Mouse (Mus musculus): ENCODE results near the gene Uxs1. TPM values are rescaled to one million over a fixed set of nuclear protein-coding genes. Genes with fewer than 3 reads are reported as not detected.

The Uxs1 gene
- polyA plus RNA-seq, 1 experiment: 4.2 TPM

- Histone ChIP-seq H3K4me3 (replicated peaks) (no peak overlapping the region), H3K4me1 (peaks cover 36% of the 10 kb centered on the region), H3K36me3 (replicated peaks; ENCODE audit: low read length) (peaks cover 60% of the 10 kb centered on the region), H3K27me3 (replicated peaks) (no peaks in the 10 kb centered on the region), H3K9me3 (no peaks in the 10 kb centered on the region)
- TF ChIP-seq GATA1 (IDR thresholded peaks at IDR 0.05; ENCODE audit: borderline replicate concordance, low read length): no peak
- no peak for TF ChIP-seq FLI1 (IDR thresholded peaks at IDR 0.05; ENCODE audit: low read length)
Measured at GRCm38 (mm10) chr1:43781195-43781594, 46.4 kb downstream of the Uxs1 start.

GRCm38 (mm10) chr1:43776106-43776505 is 51.5 kb downstream of the Uxs1 start:
- Histone ChIP-seq H3K27me3 (replicated peaks) (no peaks in the 10 kb centered on the region), H3K4me3 (replicated peaks) (no peak overlapping the region), H3K9me3 (no peaks in the 10 kb centered on the region), H3K36me3 (replicated peaks; ENCODE audit: low read length) (peaks cover 73% of the 10 kb centered on the region), H3K4me1 (peaks cover 17% of the 10 kb centered on the region)
- TF ChIP-seq GATA1 (IDR thresholded peaks at IDR 0.05; ENCODE audit: borderline replicate concordance, low read length): no peak

GRCm38 (mm10) chr1:43774126-43774525 is 53.5 kb downstream of the Uxs1 start:
- peaks cover 80% of the 10 kb centered on the region for H3K36me3 ChIP-seq (replicated peaks; ENCODE audit: low read length)
- TF ChIP-seq GATA1 (IDR thresholded peaks at IDR 0.05; ENCODE audit: borderline replicate concordance, low read length) (no peak), FLI1 (IDR thresholded peaks at IDR 0.05; ENCODE audit: low read length) (no peak)

GRCm38 (mm10) chr1:43772694-43773093 is 54.9 kb downstream of the Uxs1 start:
- TF ChIP-seq FLI1 (IDR thresholded peaks at IDR 0.05; ENCODE audit: low read length): no peak
- TF ChIP-seq GATA1 (IDR thresholded peaks at IDR 0.05; ENCODE audit: borderline replicate concordance, low read length): no peak
- H3K9me3 ChIP-seq: no peaks in the 10 kb centered on the region
- H3K27me3 ChIP-seq (replicated peaks): no peaks in the 10 kb centered on the region
- H3K4me3 ChIP-seq (replicated peaks): no peak overlapping the region
- peaks cover 22% of the 10 kb centered on the region for H3K4me1 ChIP-seq
- H3K36me3 ChIP-seq (replicated peaks; ENCODE audit: low read length): peaks cover 85% of the 10 kb centered on the region

More at GRCm38 (mm10) chr1:43774126-43774525, 53.5 kb downstream of the Uxs1 start:
- Histone ChIP-seq H3K4me3 (replicated peaks) (no peak overlapping the region), H3K4me1 (peaks cover 12% of the 10 kb centered on the region), H3K27me3 (replicated peaks) (no peaks in the 10 kb centered on the region), H3K9me3 (no peaks in the 10 kb centered on the region)

GRCm38 (mm10) chr1:43770032-43770431 is 57.6 kb downstream of the Uxs1 start:
- Histone ChIP-seq H3K9me3 (no peaks in the 10 kb centered on the region), H3K27me3 (replicated peaks) (no peaks in the 10 kb centered on the region), H3K4me1 (peaks cover 10% of the 10 kb centered on the region), H3K4me3 (replicated peaks) (no peak overlapping the region), H3K36me3 (replicated peaks; ENCODE audit: low read length) (peaks cover 85% of the 10 kb centered on the region)
- TF ChIP-seq GATA1 (IDR thresholded peaks at IDR 0.05; ENCODE audit: borderline replicate concordance, low read length) (no peak), FLI1 (IDR thresholded peaks at IDR 0.05; ENCODE audit: low read length) (no peak)

- Histone ChIP-seq H3K36me3 (replicated peaks; ENCODE audit: low read length) (peaks cover 85% of the 10 kb centered on the region), H3K27me3 (replicated peaks) (no peaks in the 10 kb centered on the region), H3K9me3 (no peaks in the 10 kb centered on the region), H3K4me3 (replicated peaks) (no peak overlapping the region), H3K4me1 (peaks cover 10% of the 10 kb centered on the region)
- TF ChIP-seq FLI1 (IDR thresholded peaks at IDR 0.05; ENCODE audit: low read length) (no peak), GATA1 (IDR thresholded peaks at IDR 0.05; ENCODE audit: borderline replicate concordance, low read length) (no peak)
Measured at GRCm38 (mm10) chr1:43769348-43769747, 58.3 kb downstream of the Uxs1 start.

- Histone ChIP-seq H3K4me3 (replicated peaks) (no peak overlapping the region), H3K9me3 (no peaks in the 10 kb centered on the region), H3K4me1 (peaks cover 10% of the 10 kb centered on the region), H3K36me3 (replicated peaks; ENCODE audit: low read length) (peaks cover 85% of the 10 kb centered on the region), H3K27me3 (replicated peaks) (no peaks in the 10 kb centered on the region)
- no peak for TF ChIP-seq FLI1 (IDR thresholded peaks at IDR 0.05; ENCODE audit: low read length)
- TF ChIP-seq GATA1 (IDR thresholded peaks at IDR 0.05; ENCODE audit: borderline replicate concordance, low read length): no peak
Measured at GRCm38 (mm10) chr1:43768385-43768990, 59.1 kb downstream of the Uxs1 start.

GRCm38 (mm10) chr1:43766328-43766727 is 61.3 kb downstream of the Uxs1 start:
- Histone ChIP-seq H3K36me3 (replicated peaks; ENCODE audit: low read length) (peaks cover 88% of the 10 kb centered on the region), H3K4me3 (replicated peaks) (no peak overlapping the region)
- TF ChIP-seq FLI1 (IDR thresholded peaks at IDR 0.05; ENCODE audit: low read length): no peak
- TF ChIP-seq GATA1 (IDR thresholded peaks at IDR 0.05; ENCODE audit: borderline replicate concordance, low read length): no peak

GRCm38 (mm10) chr1:43764481-43764880 is 63.1 kb downstream of the Uxs1 start:
- no peak overlapping the region for H3K4me3 ChIP-seq (replicated peaks)
- peaks cover 10% of the 10 kb centered on the region for H3K4me1 ChIP-seq
- no peak for TF ChIP-seq FLI1 (IDR thresholded peaks at IDR 0.05; ENCODE audit: low read length)
- TF ChIP-seq GATA1 (IDR thresholded peaks at IDR 0.05; ENCODE audit: borderline replicate concordance, low read length): no peak
- no peaks in the 10 kb centered on the region for H3K9me3 ChIP-seq
- H3K27me3 ChIP-seq (replicated peaks): no peaks in the 10 kb centered on the region
- peaks cover 85% of the 10 kb centered on the region for H3K36me3 ChIP-seq (replicated peaks; ENCODE audit: low read length)

More at GRCm38 (mm10) chr1:43766328-43766727, 61.3 kb downstream of the Uxs1 start:
- Histone ChIP-seq H3K4me1 (peaks cover 10% of the 10 kb centered on the region), H3K9me3 (no peaks in the 10 kb centered on the region), H3K27me3 (replicated peaks) (no peaks in the 10 kb centered on the region)

- Histone ChIP-seq H3K27me3 (replicated peaks) (no peaks in the 10 kb centered on the region), H3K4me3 (replicated peaks) (no peak overlapping the region), H3K4me1 (no peaks in the 10 kb centered on the region), H3K9me3 (no peaks in the 10 kb centered on the region), H3K36me3 (replicated peaks; ENCODE audit: low read length) (peaks cover 91% of the 10 kb centered on the region)
- TF ChIP-seq FLI1 (IDR thresholded peaks at IDR 0.05; ENCODE audit: low read length) (no peak), GATA1 (IDR thresholded peaks at IDR 0.05; ENCODE audit: borderline replicate concordance, low read length) (no peak)
Measured at GRCm38 (mm10) chr1:43760085-43760484, 67.5 kb downstream of the Uxs1 start.

Measured in megakaryocyte, embryonic 14.5 days (primary cell).